Mouse (Mus musculus) megakaryocyte-erythroid progenitor cell, adult 5-6 weeks (primary cell): ENCODE results near the gene Eps8. TPM values are rescaled to one million over a fixed set of nuclear protein-coding genes. Genes with fewer than 3 reads are reported as not detected.

Source experiments
- ATAC-seq: replicated peaks from 2 replicates; pipeline ENCODE4 v1.8.0; 2016; ENCODE audit warnings: mild to moderate bottlenecking, inconsistent platforms; ENCODE audit not compliant: severe bottlenecking, poor library complexity, low FRiP score, low TSS enrichment
- total RNA-seq, 2 experiments: library from RNA; stranded (forward) in 1 of 2; stranded (reverse) in 1 of 2; fragments of 200-1000, 215-1000 nt in 1 of 2; fragments of >200 nt in 1 of 2; fragmentation: Nextera tagmentation in 1 of 2; gene quantifications; 2 replicates each; pipeline ENCODE4 v1.2.3; 2014 to 2017

Eps8 gene
- total RNA-seq, 2 experiments from 2014 or later: 0.92 TPM; not detected in 1

DNA sequence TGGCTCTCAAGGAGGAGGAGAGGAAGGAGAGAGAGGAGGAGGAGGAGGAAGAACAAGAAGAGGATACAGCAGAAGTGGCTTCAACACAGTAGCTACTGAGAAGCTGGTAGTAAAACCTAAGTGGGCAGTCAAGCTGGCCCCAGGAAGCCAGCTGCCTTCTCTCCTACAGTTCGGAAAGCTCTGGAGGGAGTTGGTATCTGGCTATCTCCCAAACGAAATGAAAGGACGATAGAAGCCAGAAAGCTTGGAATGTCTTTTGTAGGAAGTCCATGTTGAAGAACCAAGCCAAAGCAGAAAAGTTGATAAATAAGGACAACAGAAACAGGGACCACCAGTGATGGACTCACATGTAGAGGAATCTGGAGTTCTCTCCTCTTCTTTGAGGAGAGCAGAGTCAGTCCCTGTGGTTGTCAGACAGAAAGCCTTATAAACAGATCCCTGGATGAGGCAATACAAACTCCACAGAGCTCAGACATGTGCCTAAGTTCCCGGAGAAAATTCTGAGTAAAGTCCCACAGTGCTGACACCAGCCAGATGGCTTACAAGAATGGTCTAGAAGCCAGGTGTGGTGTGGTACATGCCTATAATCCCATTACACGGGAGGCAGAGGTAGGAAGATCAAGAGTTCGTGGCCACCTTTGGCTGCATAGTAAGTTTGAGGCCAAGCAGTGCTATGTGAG lies 73.2 kb downstream of the Eps8 start:
- no peak for ATAC-seq

DNA sequence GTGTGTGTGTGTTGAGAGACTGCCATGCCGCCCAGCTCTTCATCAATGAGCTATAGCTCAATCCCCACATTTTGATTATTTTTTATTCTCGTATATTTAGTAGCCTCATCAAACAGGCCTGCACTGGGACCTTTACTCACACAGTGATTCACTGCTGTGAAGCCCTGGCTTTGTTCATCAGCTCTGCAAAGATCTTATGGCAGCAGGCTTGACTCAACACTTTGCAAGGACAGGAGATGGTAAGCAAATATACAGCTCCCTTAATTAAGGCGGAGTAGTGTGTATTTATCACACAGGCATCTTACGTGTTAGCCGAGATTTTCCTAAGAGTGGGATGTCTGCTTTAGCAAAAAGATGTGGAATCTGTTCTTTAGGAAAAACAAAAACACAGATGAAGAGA lies 74.2 kb downstream of the Eps8 start:
- ATAC-seq: no peak

DNA sequence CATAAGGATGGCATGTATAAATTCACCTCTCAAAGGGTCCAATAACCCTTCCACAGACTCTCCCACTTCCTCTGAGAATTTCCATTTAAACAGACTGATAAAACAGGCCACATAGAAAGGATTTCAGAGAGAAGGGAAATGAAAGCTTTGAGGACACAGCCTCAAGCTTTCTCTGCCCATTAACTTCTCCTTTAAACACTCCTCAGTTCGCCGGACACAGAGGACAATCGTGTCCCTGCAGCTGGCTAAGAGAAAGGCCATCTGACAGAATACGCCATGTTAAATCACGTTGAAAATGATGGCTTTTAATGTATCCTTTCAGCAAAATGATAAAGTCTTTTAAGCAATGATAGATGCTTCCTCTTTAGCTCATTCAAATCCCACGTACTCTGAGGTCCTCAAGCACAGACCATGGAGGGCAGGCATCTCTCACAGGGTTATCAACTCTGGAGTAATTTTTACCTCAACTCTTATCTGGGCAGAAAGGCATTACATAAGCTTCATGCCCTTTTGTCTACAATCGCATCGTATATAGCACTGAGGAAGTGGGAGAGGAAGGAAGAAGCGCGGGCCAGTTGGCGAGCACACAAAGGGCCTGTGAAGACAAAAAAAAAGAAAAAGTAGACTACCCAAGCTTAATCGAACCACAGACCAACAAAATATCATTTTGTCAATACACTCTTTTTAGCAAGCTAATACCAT lies 77.9 kb downstream of the Eps8 start:
- no peak for ATAC-seq

DNA sequence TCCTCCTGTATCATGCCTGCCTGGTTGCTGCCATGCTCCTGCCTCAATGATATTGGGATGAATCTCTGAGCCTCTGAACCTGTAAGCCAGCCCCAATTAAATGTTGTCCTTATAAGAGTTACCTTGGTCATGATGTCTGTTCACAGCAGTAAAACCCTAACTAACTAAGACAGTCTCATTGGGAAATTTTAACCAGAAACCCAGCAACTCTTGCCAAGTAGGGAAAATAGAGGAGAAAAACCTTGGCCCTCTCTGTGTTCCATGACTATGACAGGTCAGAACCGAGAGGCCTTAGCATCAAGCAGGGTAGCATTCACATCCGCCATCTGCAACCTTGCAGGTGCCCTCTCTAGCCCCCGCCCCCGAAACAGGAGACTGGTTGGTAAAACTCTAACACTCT lies 78.6 kb downstream of the Eps8 start:
- ATAC-seq: no peak

DNA sequence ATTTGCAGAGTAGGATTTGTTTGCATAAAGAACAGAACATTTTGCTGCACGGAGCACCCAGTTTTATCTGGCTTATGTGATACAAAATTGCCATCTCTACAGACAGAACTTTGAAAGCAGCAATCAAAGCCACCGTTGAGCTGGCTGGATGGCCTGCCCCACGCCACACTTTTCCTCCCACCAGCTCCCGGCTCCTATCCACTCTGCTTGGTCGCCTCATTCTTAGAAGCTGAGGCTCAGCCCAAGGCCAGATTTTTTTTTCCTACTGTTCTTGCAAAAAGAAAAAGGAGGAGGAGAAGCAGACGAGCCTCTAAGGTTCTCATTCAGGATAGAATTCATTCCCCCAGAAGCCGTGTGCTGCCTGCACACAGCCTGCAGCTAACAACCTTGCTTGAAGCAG lies 80.8 kb downstream of the Eps8 start:
- ATAC-seq: no peak

DNA sequence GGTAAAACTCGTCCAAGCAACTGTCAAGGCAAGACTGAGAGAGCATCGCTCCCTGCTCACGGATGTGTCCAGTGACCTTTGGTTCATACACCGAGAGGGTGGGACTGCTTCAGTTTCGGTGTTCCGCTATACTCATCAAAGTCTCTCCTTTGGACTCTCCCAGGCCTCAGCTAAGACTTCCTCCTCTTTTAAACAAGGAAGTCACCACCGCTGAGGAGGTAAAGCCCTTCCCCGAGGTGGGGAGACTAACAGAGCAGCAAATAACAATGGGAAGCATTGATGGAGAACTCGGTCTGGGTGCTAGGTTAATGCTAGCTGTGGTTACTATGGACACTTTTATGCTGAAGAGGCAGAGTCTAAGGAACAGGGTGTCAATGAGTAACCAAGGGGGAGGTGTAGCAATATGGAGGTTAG lies 84.0 kb downstream of the Eps8 start:
- no peak for ATAC-seq

DNA sequence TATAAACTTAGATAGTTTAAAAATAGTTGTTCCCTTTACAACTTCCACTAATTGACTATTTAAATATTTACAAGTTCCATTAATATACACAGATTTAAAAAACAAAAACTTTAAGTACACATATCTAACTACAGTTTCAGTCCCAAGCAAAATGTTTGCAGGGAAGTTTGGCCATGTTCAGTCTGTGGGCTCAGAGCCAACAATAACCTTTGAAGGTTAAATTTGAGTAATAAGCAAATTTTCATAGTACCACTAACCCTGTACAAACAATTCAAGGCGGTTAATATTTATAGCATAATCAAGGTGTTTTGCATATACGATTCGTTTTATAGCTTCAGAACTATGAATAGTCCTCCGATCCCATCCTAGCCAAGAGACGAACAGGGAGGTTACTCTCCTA lies 84.7 kb downstream of the Eps8 start:
- no peak for ATAC-seq

DNA sequence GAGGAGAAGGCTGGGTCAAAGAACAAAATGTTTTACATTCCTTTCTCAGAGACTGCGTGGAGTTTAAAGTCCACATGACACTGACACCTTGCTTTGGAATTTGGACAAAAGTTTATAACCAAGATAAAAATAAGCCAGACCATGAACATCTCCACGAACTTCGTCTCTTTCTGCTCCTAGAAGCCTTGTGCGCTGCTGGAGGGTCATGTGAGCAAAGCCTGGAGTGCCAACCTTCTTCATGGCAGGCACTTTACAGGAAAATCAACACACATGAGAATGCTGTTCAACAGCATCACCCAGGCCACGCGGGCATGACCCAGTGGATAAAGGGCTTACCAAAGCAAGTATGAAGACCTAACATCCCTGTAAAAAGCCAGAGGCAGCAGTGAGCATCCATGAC lies 85.6 kb downstream of the Eps8 start:
- no peak for ATAC-seq

DNA sequence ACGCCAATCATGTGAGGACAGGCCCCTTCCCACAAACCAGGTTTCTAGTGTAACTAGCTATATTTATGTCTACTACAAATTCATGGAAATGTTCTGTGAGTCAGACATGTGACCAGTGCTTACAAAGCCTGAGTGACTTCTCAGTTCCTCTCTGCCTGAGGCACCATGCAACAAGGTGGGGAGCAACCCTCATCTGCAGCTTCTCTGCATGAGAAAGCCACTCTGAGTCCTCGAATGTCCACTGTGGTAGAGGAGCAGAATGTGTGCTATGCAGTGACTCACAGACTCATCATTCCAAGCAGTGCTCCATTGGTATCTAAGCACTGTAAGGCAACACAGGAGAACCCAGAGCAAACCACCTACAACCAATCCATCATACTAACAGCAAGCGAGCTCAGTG lies 88.8 kb downstream of the Eps8 start:
- ATAC-seq: no peak

DNA sequence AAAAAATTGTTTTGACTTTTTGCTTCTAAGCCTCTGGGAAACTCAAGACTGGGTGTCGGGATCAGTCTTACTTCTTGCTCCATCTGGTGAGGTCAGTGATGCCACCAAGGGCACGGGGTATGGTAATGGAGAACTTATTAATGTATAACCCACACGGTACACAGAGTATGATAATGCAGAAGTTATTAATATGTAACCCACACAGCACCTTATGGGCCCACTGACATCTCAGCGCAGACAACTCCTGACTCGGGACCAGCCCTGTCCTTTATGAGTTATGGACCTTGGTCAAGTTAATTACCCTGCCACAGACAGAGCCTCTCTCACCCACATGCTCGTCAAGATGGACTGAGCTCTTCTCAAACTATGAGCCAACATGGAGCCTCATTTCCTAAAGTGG lies 89.2 kb downstream of the Eps8 start:
- no peak for ATAC-seq

DNA sequence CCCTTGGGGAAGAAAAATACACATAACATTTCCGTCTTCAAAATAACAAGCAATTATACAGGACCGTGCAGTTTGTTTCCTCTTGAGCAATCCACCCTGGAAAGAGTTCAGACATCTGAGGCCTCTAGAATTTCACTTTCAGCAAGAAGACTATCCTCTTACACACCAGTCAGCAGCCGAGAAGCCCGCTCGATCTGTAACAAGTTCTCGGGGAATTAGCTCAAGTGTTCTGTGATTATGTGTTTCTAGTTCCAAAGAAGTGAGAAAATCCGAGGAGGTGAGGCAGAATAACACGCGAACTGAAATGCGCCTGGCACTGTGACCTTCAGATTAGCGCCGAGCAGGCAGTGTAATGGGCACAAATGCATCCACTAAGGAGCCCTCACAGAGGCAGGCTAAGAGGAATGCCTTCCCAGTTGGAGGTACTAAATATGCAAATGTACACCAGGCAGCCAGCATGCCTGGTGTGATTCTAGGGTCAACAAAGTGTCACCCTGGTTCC lies 94.3 kb downstream of the Eps8 start:
- ATAC-seq: no peak

DNA sequence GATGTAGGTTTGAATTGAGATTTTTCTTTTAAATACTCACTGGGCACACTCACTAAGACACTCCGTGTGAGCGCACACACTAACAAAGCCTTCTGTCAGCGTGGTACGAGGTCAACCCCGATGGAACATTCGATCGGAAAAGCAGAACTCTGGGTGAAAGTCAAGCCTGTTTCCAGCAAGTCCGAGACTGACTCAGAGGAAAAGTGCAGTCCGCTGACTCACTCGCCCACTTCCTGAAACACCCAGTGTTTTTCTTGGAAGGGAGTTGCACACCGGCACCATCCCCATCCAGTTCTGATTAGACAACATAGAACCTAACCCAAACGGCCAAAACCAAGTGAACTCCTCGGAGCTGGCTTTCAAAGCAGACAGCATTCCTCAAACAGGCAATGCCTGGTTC lies 95.8 kb downstream of the Eps8 start:
- ATAC-seq: peak; percentile 14; the same call in 1 of the 2 replicates

DNA sequence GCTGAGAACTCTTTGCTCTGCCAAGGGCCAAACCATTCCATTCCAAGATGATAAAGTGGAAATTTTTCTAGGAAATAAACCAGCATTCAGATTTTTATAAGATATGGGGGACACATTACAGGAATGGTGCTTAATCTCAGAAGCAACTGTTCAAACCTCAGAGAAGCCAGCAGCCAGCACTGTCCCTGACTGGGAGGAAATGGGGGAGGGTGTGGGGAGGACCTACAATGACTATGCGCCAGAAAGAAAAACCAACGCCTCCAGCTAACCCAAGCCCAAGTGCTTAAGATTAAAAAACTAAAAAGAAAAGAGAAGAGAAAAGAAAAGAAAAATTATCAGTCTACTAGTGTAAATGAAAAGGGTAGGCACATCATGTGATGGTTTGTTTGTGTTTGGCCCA lies 97.0 kb downstream of the Eps8 start:
- ATAC-seq: peak; percentile 47; the same call in 1 of the 2 replicates

DNA sequence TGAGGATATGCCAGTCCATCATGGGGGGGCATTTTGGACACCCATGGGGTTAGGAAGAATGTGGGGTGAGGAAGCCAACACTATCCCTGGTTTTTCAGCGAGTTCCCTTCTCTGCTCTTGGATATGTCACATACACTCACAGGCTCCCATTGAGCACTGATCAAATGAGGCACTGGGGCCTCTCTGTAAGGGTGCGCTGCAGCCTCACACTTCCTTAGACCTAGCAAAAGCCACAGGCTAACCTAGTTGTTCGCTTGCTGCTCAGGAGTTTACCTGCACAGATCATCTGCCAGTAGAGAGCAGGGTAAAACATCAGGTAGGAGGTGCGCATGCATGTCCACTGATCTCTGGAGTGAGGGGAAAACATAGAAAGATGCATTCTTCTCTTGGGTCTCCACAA lies 97.5 kb downstream of the Eps8 start:
- peak; percentile 21; the same call in 1 of the 2 replicates for ATAC-seq

DNA sequence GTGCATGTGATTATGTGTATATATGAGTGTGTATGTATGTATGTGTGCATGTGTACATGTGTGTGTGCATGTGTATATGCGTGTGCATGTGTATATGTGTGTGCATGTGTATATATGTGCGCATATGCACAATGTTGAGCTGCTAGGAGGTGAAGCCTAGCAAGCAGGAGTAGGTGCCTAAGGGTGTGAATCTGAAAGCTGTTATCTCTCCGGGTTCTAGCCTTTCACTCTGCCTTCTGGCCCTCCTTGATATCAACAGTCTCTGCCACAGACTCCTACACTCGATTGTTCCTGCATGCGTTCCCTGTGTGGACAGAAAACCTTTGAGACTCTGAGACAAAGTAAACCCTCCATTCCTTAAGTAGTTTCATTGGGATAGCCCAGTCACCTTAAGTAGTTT lies 98.0 kb downstream of the Eps8 start:
- ATAC-seq: peak; percentile 93

DNA sequence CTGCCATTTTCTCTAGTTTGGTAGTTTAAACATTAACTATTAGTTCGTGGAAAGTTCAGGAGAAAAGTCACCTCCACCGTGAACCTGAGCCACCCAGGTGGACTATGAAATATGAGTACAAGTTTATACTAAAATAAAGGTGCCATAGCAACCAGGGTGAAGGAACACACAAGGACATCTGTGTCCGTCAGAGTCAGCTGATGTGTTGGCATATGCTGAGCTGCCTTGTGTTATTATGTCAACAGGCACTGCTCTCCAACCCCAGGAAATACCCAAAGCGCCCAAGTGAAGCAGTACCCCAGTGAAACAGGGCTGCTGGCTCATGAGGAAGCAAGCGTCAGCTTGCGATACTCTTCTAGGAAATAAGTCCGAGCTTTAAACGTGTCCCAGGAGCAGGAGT lies 104.5 kb downstream of the Eps8 start:
- ATAC-seq: no peak

DNA sequence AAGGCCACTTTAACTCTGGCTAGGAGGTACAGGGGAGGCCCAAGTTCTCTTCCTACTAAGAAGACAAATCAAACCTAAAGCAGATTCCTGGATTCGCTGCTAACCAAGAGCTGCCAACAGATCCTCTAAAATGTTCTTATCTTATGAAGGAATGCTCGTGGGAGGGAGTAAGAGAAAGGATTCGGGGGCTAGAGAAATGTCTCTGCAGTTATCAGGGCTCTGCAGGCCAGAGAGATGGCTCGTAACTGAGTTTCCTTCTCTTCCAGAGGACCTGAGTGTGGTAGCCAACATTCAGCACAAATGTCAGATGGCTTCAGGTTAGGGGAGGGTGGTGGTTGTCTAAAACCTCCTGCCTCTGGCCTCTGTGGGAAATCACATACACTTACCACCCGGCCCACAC lies 106.1 kb downstream of the Eps8 start:
- peak; percentile 56 for ATAC-seq

DNA sequence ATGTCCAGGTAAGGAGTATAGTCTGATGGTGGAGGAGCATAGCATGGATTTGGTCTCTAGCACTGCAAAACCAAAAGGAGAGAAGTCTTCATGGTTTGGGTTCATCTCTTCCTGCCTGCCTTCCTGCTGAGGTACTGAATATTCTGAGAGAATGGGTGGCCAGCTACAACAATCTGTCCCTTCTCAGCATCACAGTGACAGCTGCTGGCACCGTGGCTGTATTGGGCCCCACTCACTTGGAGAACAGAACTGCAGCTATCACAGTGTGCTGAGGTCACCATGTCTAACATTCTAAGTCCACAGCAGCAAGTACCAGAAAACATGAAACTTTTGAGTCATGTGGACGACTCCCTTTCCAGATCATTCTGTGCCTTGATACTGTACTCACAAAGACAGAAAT lies 107.1 kb downstream of the Eps8 start:
- ATAC-seq: no peak

DNA sequence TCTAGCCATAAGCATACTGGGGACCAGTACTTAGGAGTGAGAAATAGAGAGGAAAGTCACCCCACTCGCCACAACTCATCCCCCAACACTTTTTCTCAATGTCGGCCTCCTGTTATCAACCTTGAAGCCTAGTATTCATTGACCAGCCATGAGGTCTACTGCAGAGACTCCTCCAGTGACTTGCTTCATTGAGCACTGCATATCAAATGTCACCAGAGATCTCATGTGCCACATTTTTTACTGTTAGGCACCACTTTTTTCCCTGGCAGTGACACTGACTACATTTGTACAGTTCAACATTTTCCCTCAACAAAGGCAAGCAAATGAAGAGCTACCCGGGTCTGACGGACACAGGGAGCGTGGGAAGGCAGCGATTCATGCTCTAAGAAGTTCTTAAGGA lies 108.6 kb downstream of the Eps8 start:
- no peak for ATAC-seq

DNA sequence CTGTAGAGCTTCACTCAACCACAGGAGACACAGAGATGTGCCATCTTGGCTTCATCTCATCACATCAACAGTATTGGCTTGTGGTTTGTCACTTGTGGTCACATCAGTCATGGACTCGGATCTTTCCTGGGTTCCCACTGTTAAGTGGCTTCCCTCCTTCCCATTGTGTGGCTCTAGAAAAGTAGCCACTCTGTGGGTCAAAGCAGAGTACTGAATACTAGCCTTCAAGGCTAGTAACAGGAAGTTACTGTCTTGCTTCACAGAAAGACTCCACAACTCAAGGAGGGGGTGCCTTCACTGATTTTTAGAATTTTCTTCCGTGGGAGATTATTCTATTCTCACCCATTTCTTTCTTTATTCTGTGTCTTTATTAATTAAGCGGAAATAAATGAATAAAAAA lies 109.3 kb downstream of the Eps8 start:
- no peak for ATAC-seq
